Mouse (Mus musculus) ES-E14 (cell line): ENCODE measurements around the gene Prkcz.

Experiments used
- HCFC1 ChIP-seq: IDR thresholded peaks from 2 replicates; pipeline ENCODE4 v1.6.1; 2012; ENCODE audit warnings: low read length, inconsistent platforms, borderline replicate concordance; ENCODE audit not compliant: insufficient read depth
- ZNF384 ChIP-seq: IDR thresholded peaks from 2 replicates; pipeline ENCODE4 v1.6.1; 2012; ENCODE audit warnings: low read depth, low read length, inconsistent platforms

- TF ChIP-seq ZNF384 (no peak), HCFC1 (no peak)
Observed at GRCm38 (mm10) chr4:155298826-155299225, 62.3 kb downstream of the Prkcz start.
